Mouse (Mus musculus): ENCODE data around the gene Mgat4d.
"Not testable (repeated sequence)": the region's sequence is repeated elsewhere in the genome, so short reads cannot be mapped to it uniquely, and the experiment has no call there.

Mgat4d gene

DNA sequence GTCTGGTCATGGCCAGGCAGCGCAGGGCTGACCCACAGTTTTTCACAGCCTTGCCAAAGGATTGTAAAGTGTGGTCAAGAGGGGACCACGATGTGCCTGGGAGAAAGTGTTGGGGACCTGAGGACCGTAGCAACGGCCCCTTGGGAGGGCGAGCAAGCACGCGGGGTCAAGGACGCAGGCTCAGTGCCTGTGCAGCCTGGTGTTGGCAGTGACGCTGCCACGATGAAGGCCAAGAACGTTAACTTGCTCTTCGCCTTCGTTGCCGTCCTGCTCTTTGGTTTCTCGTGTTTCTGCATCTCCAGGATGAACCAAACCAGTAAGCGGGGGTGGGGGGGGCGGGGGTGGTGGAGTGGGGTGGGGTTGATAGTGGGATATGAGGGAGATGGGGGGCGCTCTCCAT is at the start of gene Mgat4d:
Gene Mgat4d, plus strand, starts transcription at position 209 of the 400 bp plus-strand sequence.
- DNase-seq (ENCODE audit: low spot score), result no peak

DNA sequence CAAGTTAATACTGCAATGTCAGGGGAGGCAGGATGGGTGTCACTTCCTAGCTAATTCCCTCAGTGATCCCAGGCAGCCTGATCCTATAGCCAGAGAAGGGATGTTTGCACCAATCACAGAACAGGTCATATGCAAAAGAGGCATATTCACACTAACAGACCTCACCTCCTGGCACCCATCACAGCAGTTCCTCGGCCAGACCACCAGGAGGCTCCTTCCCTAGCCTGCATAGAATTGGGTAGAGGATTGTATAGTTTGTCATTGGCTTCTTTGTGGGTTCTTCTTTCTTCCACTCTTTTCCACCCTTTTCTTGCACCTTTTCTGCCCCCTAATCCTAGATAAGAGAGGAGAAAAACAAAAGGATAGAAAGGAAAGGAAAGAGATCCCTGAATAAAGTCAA is 48.1 kb upstream of the Mgat4d start:
- DNase-seq (ENCODE audit: low spot score), result no peak

DNA sequence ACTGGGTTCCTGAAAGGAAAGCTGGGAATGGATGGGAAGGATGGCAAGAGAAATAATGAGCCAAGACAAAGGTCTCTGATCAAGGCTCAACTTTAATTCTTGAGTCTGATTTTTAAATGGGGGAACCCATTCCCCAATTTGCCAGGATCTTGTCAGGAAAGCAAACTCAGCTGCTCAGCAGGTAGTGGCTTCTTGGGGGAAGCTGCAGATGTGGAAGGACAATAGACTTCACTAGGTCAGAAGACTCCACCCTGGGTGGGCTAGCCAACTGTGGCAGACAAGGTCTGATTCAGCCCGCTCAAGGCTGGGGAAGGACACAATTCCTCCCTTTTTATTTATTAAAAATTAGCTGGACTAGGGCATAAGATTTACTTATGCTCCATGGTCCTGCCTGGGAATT is 43.3 kb upstream of the Mgat4d start:
- no peak for DNase-seq (ENCODE audit: low spot score)

DNA sequence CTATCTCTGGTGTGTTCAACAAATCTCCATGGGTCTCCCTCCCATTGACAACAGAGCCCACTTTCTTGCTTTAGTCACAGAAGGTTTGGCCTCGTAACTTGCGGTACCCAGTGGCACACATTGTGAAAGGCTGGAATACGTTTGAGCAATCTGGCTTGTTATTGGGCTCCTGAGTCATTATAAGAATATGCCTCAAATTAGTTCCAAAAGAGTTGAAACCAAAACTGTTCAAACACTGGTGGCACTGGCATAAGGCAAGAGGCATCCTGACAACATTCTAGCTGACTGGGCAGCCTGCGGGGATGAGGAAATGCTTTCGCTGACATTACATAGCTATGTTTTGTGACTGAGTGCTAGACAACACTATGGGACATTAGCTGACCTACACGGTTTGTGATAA is 38.4 kb upstream of the Mgat4d start:
- no peak for DNase-seq (ENCODE audit: low spot score)

DNA sequence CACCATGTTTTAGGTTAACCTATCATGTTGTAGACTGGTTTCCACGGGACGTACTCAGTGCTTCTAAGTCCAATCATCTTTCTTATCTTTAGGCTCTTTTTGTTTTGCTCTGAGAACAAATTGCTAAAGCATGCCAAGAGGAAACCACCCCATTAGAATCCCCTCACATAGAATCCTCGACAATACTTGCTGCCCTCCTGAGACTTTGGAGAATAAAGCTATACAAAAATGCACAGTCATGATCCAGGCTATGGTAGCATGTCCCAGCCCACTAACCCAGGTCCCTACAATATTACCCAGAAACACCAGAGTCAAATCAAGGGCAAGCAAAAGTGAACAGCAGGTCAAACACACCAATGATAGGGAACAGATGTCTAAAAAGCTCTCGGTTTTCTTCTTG is 33.2 kb upstream of the Mgat4d start:
- not testable (repeated sequence) for DNase-seq (ENCODE audit: low spot score)

DNA sequence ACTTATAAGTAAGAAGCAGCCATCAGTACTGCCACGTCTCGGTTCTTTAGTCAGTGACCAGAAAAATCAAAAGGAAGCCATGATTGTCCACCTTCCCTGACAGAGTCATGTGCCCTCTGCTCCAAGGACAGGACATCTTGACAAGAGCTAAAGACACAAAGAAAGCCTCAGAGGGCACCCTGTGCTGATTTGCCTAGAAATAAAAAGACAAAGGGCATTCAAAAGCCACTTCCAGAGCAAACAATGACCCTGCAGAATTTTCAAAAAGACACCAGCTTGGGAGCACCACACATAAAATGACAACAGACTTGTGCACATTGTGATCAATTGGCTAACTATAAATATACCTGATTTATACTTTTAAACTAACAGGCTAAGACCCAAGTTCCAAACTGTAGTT is 32.6 kb upstream of the Mgat4d start:
- DNase-seq (ENCODE audit: low spot score), result no peak

DNA sequence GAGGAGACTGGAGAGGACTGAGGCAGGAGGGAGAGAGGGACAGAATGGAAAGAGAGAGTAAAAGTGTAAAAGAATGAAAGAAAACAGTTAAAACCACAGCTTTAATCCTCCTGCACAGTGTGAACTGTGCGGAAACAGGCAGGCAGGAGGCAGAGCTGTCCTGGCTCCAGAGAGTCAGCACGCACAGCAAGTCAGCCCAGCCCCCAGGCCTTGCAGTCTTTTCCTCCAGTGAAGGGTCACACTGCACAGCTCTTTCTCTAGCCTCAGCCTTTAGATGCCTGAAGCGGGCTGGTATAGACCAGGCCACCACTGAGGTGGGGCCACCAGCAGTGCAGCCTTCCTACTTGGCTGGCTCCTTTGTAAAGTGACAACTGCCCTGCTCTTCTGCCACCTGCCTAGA is 27.7 kb upstream of the Mgat4d start:
- DNase-seq (ENCODE audit: low spot score), result no peak

DNA sequence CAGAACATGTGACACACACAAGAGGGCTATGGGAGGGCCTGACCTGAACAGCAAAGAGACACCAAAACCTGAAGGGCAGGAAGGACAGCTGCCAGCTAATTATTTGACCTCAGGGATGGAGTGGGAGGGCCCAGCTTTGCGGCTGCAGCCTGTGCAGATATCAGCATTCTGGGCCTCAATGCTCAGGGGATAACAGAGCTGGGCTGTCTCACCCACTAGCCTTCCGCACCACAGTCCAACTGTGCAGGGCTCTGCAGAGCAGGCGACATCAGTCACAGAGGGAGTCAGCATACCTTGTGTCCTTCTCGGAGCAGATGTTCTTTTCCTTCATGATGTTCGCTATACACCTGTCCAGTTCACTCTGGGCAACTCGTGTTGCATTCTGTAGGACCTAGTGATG is 25.9 kb upstream of the Mgat4d start:
- DNase-seq (ENCODE audit: low spot score), result no peak

DNA sequence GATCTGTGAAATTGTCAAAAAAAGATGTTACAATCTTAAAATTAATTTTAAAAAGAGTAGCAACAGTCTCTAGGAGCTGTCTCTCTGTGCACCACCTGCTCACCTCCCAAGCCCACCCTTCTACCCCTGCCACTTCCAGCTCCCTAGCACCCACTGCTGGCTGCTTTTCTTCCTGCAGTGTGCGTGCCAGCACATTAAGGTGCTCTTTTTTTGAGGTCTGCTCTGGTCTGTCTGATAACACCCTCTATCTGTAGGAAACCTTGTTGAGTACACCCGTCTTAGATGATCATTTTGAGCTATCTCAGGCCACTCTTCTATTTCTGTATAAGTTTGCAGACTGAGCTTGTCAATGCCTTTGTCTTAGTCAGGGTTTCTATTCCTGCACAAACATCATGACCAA is 25.2 kb upstream of the Mgat4d start:
- no peak for DNase-seq (ENCODE audit: low spot score)

DNA sequence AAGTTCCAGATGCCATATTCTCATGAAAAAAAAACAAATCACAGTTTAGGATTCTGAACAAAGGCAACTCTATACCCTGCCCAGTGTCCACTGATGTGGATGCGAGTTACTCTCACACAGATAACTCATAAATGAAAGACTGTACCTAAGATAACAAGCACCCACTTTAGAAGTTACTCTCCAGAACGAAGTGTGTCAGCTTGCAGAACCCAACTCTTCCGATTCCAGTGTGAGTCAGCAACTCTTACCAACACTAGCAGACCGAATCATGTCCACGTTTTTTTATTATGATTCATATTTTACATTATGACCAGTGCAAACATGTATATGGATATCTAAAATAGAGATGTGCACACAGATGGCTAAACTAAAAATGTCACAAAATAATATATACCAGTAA is 20.4 kb upstream of the Mgat4d start:
- no peak for DNase-seq (ENCODE audit: low spot score)

DNA sequence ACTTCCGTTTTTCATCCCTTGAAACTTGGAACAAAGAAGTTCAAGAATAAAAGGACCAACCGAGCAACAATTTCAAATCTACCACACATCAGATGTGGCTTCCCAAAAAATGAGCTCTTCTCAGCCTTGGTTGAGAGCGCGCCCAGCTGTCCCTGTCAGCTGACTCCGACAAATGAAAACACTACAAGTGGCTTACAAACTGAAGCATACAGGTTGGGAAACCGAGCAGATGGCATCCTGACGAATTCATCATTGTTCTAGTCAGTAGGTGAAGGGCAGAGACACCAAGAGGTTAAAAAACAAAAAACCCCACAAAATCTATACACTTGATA is 16.7 kb upstream of the Mgat4d start:
- DNase-seq (ENCODE audit: low spot score), result peak; percentile 18

DNA sequence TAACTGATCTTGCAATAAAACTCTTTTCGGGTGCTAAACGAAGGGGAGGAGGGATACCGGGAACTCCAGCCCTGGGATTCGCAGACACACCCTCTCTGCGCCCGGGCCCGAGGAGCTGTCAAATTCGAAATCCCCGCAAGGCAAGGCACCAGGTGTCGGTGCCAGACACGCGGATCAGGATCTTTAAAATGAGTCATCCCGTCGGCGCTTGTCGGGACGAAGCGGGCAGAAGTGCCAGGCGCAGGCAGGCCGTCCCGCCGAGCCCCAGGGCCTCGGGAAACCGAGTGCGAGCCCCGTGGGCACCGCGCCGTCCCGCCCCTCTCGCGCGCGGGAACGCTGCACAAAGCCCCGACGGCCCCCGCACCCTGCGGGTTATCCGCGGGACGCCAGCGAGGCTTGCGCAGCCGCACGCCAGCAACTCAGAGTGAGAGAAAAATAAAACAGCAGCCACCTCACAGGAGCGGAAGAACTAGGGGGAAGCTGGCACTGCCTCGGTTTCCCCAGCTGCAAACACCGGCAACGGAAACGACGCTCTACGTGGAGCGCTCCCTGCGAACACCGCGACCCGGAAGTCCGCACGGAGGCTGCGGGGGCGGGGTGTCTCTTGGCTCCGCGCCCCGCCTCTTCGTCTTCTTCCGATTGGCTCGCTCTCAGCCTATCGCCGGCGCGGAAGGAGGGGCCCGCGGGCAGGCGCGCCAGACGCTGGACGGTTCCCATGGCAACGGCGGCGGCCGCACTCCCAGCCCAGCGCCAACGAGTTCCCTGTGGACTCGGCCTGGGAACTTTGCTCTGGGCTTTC is 16.2 kb upstream of the Mgat4d start, which contains the start of gene Elmod2:
Gene Elmod2, minus strand, starts transcription at position 588 of the 799 bp plus-strand sequence.
- DNase-seq (ENCODE audit: low spot score), result peak; percentile 96

DNA sequence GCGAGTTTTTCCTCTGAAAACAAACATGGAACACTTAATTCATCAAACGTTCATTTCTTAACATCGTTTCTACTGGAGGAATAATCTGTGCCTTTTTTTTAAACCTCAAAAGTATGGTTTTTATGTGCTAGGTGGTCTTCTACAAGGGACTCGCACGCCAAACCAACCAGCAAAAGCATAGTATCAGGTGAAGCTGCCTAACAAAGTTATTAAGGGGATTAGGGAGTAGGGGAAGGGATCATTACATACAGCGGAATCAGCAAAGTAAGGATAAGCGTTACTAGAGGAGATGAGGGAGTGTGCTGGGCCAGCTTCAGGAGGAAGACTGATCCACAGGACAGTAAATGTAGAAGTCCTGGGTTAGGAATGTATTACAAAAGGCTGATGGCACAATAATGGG is 15.4 kb upstream of the Mgat4d start:
- no peak for DNase-seq (ENCODE audit: low spot score)

DNA sequence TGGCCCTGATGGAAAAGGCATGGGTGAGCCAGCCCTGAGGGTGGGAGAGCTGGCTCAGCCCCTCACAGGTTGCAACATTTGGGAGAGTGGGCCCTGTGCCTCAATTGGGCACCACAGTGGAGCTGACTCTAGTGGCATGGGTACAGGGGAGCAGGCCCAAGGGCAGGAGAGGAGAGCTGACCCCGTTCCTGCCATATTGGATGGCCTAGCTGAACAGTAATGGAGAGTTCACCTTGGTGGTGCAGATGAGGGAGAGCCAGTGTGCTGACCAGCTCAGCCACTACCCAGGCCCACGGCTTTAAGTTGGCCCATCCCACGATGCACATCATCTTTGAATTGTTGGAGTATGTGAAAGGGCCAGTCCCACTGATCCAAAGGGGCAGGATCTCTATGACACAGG is 6.2 kb upstream of the Mgat4d start:
- DNase-seq (ENCODE audit: low spot score), result no peak

DNA sequence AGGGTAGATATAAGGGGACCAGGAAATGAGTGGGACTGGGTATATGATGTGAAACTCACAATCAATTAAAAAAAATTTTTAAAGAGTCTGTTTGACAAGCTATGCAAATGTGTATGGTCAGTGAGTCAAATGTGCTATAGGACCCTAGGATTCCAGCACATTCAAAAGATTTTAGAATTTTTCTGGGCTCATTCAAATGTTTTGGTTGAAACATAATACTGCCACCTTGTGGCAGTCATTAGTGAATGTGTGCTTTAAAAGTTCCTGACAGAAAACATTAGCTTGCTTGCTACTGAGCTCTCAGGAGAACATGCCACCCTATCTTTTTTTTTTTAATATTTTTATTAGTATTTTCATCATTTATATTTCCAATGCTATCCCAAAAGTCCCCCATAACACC is 5.6 kb upstream of the Mgat4d start:
- no peak for DNase-seq (ENCODE audit: low spot score)

DNA sequence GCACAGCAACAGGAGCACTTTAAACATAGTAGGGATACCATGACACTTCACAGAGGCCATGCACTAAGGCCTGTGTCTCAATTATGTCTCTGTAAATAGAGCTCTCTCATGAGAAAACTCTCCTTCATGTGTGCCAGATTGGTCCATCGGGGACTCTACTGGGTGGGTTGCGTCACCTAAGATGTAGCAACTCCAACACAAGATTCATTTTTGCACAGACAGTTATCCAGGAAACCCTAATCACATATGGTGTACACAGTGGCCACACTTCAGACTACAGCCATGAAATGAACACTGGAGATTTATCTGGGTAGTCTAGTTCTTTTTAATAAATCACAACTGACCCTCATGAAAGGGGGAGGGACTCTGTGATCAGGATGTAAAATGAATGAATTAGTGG is 3.0 kb downstream of the Mgat4d start:
- no peak for DNase-seq (ENCODE audit: low spot score)

DNA sequence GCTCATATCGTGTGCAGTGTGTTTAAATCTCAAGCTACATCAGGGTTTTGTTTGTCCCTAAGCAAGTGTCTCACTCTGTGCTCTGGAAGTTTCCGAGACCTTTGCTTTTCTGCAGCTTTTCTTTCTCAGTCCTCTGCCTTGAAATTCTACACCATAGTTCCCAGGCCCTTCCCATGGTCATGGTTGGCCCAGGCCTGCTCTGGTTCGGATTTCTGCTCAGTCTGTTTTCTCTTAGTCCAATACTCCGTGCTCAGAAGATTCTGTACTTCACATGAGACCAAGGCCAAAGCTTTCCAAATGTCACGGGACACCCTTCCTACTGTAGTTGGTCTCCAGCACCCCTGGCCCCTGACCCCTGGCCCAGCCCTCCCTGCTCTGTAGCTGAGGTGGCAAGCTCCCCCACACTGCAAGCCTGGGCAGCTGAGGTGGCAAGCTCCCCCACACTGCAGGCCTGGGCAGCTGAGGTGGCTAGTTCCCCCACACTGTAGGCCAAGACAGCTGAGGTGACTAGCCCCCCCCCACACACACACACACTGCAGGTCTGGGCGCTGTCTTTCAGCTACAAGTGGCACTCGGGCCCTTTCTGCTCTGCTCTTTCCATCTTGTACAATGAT is 15.0 kb downstream of the Mgat4d start:
- DNase-seq (ENCODE audit: low spot score), result no peak

DNA sequence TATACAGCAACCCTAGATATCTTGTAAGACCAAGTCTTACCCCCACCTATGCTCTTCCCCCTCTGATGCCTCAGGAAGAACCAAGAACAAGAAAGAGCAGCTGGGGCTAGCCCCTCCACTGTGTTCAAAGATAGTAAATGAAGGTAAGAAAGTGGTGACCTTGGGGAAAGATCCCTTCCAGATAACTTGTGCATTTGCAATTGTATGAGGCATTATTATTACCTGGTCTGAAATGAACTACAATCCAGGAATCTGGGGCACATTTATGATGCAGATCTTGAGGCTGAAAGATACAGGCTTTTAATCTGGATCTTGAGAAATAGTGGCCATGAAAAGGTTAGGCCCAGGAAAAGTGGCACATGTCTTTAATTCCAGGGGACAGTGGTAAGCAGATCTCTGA is 29.0 kb downstream of the Mgat4d start:
- DNase-seq (ENCODE audit: low spot score), result no peak

DNA sequence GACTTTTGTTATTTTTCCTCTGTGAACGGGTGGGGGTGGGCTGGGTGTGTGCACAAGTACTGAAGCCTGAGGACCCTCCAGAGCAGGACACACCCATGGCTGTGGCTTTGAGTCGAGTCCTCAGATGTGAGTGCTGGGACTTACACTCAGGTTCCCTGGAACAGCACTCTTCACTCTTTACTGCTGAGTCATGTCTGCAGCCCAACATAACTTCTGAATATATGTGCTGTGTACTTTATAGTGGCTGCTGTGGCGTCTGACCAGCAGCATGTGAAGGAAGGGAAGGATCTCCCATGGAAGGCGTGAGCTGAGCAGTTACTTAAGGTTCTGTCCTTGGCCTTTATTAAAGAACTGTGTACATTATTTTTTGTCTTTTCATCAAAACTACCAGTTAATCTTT is 31.9 kb downstream of the Mgat4d start:
- no peak for DNase-seq (ENCODE audit: low spot score)

DNA sequence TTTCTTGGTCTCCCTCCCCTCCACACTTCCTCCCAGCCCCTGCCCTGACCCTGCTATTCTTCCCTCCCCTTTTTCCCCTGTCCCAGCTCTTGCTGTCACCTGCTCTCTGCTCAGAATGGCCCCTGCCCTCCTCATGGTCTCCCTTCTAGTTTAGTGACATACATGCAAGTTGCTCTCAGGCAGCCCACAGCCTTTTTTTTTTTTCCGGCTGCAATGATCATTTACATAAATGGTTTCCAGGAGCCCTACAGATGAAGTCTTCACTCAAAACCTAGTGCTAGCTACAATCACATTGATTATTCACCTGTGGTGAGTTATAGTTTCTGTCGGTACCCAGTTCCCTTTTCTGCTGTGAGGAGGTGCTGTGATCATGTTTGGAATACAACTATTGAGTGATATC is 32.7 kb downstream of the Mgat4d start:
- DNase-seq (ENCODE audit: low spot score), result no peak

DNA sequence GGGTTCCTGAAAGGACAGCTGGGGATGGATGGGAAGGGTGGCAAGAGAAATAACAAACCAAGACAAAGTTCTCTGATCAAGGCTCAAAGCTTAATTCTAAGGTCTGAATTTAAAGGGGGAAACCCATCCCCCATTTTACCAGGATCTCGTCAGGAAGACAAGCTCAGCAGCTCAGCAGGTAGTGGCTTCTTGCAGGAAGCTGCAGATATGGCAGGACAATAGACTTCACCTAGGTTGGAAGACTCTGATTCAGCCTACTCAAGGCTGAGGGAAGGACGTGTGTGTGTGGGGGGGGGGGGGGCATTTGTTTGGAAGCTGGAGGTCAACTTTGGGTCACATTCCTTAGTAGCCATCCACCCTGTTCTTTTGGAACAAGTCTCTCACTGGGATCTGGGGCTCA is 34.6 kb downstream of the Mgat4d start:
- no peak for DNase-seq (ENCODE audit: low spot score)

DNA sequence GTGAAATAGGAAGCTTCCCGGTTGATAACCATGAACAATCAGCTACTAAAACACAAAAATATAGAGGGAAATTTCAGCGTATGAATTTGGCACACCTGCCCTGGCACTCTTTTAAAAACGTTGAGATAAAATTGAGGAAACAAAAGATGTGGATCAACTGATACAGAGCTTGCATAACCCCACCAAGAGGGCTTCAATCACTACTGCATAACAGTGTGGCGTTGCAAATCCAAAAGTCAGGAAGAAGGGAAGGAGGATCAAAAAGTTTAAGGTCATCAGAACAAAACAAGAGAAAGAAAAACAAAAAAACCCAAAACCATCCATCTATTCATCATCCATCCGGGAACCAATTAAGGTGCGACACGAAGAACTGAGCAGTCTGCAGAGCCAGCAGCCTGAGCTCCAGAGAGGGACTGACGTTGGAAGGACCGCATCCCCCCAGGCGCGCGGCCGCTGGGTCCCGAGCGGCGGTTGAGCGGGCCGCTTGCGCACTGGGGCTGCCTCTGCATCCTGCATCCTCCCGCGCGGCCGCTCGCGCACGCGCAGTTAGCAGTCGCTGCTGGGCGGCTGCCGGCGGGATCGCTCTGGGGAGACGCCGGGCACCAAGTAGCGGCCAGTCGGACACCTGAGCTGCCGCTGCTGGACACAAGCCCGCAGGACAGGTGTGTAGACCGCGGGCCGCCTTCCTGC is 41.2 kb downstream of the Mgat4d start, which contains the start of gene Clgn:
Gene Clgn, plus strand, starts transcription at position 552 of the 690 bp plus-strand sequence.
- DNase-seq (ENCODE audit: low spot score), result peak; percentile 37

DNA sequence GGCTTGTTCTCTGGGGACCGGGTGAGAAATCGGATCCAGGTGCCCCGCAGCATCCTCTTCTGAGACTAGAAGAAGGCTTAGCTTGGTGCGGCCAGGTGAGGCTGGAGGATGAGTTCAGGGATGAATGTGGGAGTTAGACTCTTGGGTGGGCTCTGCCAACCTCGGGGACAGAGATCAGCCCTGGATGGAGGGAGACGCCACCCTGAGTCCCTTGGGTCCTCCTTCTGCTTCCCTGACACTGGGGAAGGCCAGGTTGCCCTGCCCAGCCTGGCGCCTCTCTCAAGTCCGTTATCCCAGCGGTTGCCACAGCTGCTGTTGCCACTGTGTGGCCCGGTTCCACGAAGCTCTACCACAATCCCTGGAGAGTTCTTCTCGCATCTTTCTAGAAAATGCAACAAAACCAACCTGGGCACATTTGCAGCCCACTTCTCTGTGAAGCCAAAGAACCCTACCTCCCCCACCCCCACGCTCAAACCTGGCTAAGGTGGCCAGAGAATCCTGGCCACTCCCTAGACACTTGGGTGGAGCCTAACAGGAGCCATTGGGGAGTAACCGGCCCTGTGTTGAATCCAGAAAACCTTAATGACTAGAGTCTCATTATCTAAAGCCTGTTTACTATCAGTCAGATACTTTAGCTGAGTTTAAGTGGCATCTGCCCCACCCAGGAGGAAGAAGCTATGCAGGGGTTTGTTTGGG is 41.9 kb downstream of the Mgat4d start:
- DNase-seq (ENCODE audit: low spot score), result no peak

Data from left cerebral cortex, adult 11 months (tissue).